Mouse (Mus musculus): ENCODE results near the gene Dapp1. TPM values are rescaled to one million over a fixed set of nuclear protein-coding genes. Genes with fewer than 3 reads are reported as not detected.
"Not testable (repeated sequence)": the region's sequence is repeated elsewhere in the genome, so short reads cannot be mapped to it uniquely, and the experiment has no call there.

The Dapp1 gene
- polyA plus RNA-seq, 1 experiment from 2014 or later: 3.7 TPM

DNA sequence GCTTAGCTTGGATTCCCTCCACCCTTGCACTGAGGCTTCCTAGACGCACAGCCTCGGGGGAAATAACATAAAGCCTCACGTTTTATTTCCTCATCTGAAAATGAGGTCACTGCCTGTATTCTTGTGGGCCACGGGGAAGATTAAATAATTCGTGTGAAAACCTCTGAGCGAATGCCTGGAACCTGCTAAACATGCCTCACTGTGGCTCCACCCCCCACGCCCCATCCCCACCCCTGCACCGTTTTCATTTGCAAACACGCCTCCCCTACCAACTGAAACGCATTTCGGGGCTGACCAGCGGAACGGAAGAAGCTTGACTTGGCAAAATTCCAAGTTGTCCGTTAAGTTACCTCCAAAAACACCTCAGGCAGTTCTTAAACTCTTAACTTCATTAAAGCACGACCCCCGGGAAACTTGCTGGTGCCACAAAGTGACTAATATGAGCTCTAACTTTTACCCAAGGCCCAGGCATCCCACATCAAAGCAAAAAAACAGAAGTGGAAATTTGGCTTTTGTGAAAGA is 25.7 kb downstream of the Dapp1 start:
- Histone ChIP-seq H3K27ac (ENCODE audit: low read depth, low read length) (no peak overlapping the region), H3K27me3 (ENCODE audit: control insufficient read depth, insufficient read depth, low read length) (no peaks in the 10 kb centered on the region), H3K9ac (ENCODE audit: low read depth, low read length) (no peak overlapping the region), H3K4me2 (replicated peaks; ENCODE audit: low read depth, low read length) (no peak overlapping the region), H3K4me1 (replicated peaks; ENCODE audit: control insufficient read depth, insufficient read depth, low read length) (no peaks in the 10 kb centered on the region), H3K36me3 (ENCODE audit: control insufficient read depth, insufficient read depth, low read length) (no peaks in the 10 kb centered on the region), H3K4me3 (ENCODE audit: low read depth, low read length) (no peak overlapping the region), H3K9me3 (ENCODE audit: control insufficient read depth, low read length) (no peaks in the 10 kb centered on the region)
- 26% methylated on average over 16 of the region's 16 CpGs for WGBS
- DNase-seq (ENCODE audit: low spot score) (peak; percentile 13), ATAC-seq (ENCODE audit: low FRiP score) (no peak)

DNA sequence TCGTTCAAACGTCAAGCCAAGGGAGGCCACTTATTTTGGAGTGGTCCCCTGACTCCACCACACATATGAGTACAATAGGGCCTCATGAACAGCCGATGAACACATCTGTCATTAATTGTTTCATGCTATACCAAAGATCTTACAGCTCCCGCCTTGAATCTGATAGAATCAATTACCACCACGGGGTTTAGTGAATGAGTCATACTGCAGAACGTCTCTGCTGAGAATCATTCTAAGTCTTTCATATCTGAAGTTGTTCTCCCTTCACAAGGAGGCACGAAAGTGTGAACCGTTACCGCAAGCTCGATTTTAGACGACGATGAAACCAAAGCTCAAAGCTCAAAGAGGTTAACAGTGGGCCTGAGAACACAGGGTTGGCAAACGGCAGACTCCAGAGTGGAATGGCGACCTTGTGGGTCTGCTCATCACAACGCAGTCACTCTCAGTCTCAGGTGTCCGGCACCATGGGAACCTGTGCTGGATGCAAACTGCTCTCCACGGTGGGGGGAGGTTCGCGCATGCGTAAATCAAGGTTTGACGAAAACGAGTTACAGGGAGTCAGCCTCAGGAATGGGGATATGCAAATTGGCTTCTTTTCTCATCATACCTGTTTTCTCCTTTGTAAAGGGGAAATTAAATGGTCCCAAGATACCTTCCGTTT is 27.0 kb downstream of the Dapp1 start:
- Histone ChIP-seq H3K4me3 (ENCODE audit: low read depth, low read length) (no peak overlapping the region), H3K27me3 (ENCODE audit: control insufficient read depth, insufficient read depth, low read length) (no peaks in the 10 kb centered on the region), H3K4me2 (replicated peaks; ENCODE audit: low read depth, low read length) (no peak overlapping the region), H3K4me1 (replicated peaks; ENCODE audit: control insufficient read depth, insufficient read depth, low read length) (no peaks in the 10 kb centered on the region), H3K9me3 (ENCODE audit: control insufficient read depth, low read length) (no peaks in the 10 kb centered on the region), H3K9ac (ENCODE audit: low read depth, low read length) (no peak overlapping the region), H3K27ac (ENCODE audit: low read depth, low read length) (no peak overlapping the region), H3K36me3 (ENCODE audit: control insufficient read depth, insufficient read depth, low read length) (no peaks in the 10 kb centered on the region)
- ATAC-seq (ENCODE audit: low FRiP score) (no peak), DNase-seq (ENCODE audit: low spot score) (no peak)
- WGBS: 71% methylated on average over 23 of the region's 23 CpGs

DNA sequence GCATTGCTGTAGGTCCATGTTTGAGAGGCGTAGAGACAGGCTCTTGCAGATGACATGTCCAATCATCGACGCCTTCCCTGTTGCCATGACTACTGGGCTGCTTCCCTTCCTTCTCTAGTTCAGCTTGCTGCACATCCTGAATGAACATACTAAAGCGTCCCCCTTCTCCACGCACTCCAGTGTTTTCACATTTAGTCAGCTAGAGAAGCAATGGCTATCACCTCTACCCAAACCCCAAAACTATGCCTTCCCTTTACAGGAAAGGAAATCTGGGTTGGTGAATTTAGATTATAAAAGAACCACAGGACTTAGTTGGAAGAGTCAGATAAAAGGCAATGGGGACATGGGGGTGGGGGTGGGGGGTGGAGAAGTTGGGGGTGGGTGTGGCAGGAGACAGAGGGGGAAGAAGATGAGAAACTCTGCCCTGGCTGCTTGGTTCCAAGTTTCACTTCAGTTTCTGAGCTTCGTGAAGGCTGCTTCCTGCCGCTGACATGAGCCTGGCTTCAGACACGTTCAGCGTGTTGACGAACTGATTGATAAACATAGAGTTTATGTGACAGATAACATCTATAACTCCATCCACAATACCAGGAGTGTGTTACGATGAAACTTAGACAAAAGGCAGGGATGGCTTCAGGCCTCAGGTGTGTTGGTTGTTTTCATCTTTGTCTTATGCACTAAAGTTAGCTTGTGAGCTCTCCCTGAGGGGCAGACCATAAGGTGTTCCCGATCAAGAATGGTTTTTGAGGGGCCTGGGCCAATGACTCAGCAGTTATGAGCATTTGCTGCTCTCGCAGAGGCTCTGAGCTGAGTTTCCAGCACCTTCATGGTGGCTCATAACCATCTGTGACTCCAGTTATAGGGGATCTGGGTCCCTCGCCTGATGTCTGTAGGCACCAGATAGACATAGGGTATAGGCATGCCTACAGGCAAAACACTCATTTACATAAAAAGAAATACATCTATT is 28.1 kb downstream of the Dapp1 start:
- ATAC-seq (ENCODE audit: low FRiP score) (peak; percentile 73), DNase-seq (ENCODE audit: low spot score) (peak; percentile 61)
- H3K9ac ChIP-seq (ENCODE audit: low read depth, low read length): no peak overlapping the region
- no peak overlapping the region for H3K4me2 ChIP-seq (replicated peaks; ENCODE audit: low read depth, low read length)
- no peaks in the 10 kb centered on the region for H3K27me3 ChIP-seq (ENCODE audit: control insufficient read depth, insufficient read depth, low read length)
- no peak overlapping the region for H3K27ac ChIP-seq (ENCODE audit: low read depth, low read length)
- H3K9me3 ChIP-seq (ENCODE audit: control insufficient read depth, low read length): no peaks in the 10 kb centered on the region
- no peaks in the 10 kb centered on the region for H3K4me1 ChIP-seq (replicated peaks; ENCODE audit: control insufficient read depth, insufficient read depth, low read length)
- H3K4me3 ChIP-seq (ENCODE audit: low read depth, low read length): no peak overlapping the region
- 66% methylated on average over 14 of the region's 14 CpGs for WGBS
- H3K36me3 ChIP-seq (ENCODE audit: control insufficient read depth, insufficient read depth, low read length): no peaks in the 10 kb centered on the region

DNA sequence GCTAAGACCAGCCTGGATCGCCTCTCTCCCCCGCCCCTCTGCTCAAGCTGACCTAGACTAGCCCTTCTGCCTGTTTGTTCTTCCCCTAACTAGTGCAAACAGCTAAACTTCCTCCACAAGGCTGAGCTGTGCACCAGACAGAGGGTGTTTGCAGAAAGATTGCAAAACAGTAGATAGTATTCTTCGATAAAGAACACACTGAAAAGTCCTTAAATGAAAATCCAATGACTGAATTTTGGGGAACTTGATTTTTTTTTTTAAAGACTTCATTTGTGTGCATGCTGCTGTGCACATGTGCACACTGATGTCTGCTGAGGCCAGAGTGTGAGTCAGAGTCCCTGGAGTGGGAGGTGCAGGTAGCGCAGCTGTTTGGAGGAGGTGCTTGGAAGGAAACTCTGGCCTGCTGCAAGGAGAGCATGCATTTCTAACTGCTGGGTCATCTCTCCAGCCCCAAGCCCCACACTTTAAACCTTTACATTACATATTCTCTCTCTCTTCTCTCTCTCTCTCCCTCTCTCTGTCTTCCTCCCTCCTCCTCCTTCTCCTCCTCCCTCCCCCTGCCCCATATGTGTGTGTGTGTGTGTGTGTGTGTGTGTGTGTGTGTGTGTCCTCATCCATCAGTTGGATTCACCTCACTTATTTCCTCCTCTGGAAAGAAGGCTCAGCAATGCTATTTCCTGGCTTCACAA is 29.0 kb downstream of the Dapp1 start:
- ATAC-seq (ENCODE audit: low FRiP score) (peak; percentile 43; the same call in 1 of the 2 replicates), DNase-seq (ENCODE audit: low spot score) (no peak)
- no peaks in the 10 kb centered on the region for H3K27me3 ChIP-seq (ENCODE audit: control insufficient read depth, insufficient read depth, low read length)
- 83% methylated on average over 4 of the region's 4 CpGs for WGBS
- H3K9ac ChIP-seq (ENCODE audit: low read depth, low read length): no peak overlapping the region
- H3K27ac ChIP-seq (ENCODE audit: low read depth, low read length): no peak overlapping the region
- no peak overlapping the region for H3K4me2 ChIP-seq (replicated peaks; ENCODE audit: low read depth, low read length)
- no peak overlapping the region for H3K4me3 ChIP-seq (ENCODE audit: low read depth, low read length)
- no peaks in the 10 kb centered on the region for H3K4me1 ChIP-seq (replicated peaks; ENCODE audit: control insufficient read depth, insufficient read depth, low read length)
- H3K36me3 ChIP-seq (ENCODE audit: control insufficient read depth, insufficient read depth, low read length): no peaks in the 10 kb centered on the region
- no peaks in the 10 kb centered on the region for H3K9me3 ChIP-seq (ENCODE audit: control insufficient read depth, low read length)

DNA sequence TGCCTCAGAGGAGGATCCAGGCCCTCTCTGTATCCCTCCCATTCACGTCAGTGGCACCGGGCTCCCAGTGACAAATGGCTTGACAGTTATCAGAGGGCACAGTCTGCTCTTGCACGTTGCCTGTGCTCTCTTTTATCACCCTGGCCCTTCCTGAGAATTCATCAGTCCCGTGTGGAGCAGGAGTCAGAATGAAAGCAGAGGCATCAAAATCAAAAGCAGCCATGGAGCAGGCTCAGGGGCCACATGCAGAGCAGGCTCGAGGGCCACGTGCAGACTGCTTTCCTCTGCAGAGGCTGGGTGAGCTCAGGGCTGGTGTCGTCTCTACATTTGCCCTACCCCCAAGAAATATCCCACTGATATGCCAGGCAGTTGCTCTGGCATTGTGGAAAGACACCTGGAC is 29.5 kb downstream of the Dapp1 start:
- H3K9ac ChIP-seq (ENCODE audit: low read depth, low read length): no peak overlapping the region
- H3K9me3 ChIP-seq (ENCODE audit: control insufficient read depth, low read length): no peaks in the 10 kb centered on the region
- no peak overlapping the region for H3K4me3 ChIP-seq (ENCODE audit: low read depth, low read length)
- WGBS: 31% methylated on average over 7 of the region's 7 CpGs
- no peak overlapping the region for H3K27ac ChIP-seq (ENCODE audit: low read depth, low read length)
- H3K4me2 ChIP-seq (replicated peaks; ENCODE audit: low read depth, low read length): no peak overlapping the region
- H3K36me3 ChIP-seq (ENCODE audit: control insufficient read depth, insufficient read depth, low read length): no peaks in the 10 kb centered on the region
- ATAC-seq (ENCODE audit: low FRiP score) (0 out of 2 replicates have a peak, but pooled peaks have one; percentile 22), DNase-seq (ENCODE audit: low spot score) (no peak)
- no peaks in the 10 kb centered on the region for H3K4me1 ChIP-seq (replicated peaks; ENCODE audit: control insufficient read depth, insufficient read depth, low read length)
- H3K27me3 ChIP-seq (ENCODE audit: control insufficient read depth, insufficient read depth, low read length): no peaks in the 10 kb centered on the region

DNA sequence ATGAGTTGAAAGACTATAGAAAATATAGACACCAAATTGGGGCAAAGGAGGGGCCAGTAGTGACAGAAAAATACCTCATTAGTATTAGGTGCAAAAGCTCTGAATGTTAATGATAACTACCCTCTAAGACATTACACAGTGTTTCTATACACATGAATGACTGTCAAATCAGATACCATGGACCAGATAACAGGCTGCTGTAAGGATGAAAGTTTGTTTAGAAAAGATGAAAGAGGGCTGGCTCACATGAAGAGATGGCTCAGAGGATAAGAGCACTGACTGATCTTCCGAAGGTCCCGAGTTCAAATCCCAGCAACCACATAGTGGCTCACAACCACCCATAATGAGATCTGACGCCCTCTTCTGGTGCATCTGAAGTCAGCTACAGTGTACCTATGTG is 30.0 kb downstream of the Dapp1 start:
- not testable (repeated sequence) for H3K9me3 ChIP-seq (ENCODE audit: control insufficient read depth, low read length); H3K4me2 ChIP-seq (replicated peaks; ENCODE audit: low read depth, low read length); ATAC-seq (ENCODE audit: low FRiP score); DNase-seq (ENCODE audit: low spot score); H3K27ac ChIP-seq (ENCODE audit: low read depth, low read length); H3K9ac ChIP-seq (ENCODE audit: low read depth, low read length); H3K27me3 ChIP-seq (ENCODE audit: control insufficient read depth, insufficient read depth, low read length); H3K4me3 ChIP-seq (ENCODE audit: low read depth, low read length); H3K36me3 ChIP-seq (ENCODE audit: control insufficient read depth, insufficient read depth, low read length); H3K4me1 ChIP-seq (replicated peaks; ENCODE audit: control insufficient read depth, insufficient read depth, low read length)
- 90% methylated on average over 3 of the region's 3 CpGs for WGBS

DNA sequence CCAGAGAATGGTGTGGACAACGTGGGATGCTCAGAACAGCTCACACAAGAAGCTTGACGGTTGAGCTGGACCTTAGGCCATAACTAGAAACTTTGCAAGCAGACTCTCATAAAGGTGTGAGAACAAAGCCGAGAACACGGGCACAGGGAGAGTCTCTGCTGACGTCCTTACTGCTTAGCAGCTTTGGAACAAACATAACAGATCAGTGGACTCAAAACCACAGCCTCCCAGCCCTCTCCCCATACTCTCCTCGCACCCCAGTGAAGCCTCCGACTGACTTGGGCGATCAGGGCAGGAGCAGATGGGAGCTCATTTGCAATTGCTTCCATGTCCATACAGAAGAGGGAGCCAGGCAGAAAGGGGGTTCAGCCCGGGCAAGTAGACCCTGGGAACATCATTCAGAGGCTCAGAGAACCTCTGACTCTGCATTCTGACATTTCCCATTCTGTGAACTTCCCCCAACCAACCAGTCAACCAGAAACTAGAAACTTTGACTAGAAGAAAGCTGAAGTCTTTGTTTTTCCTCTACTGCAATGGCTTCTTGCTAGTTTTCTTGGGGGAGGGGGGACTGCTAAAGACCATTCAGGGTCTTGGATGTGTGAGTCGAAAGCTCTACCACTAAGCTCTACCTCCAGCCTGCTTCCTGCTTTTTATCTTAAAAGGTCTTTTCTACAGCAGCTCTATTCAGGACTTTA is 31.0 kb downstream of the Dapp1 start:
- Histone ChIP-seq H3K36me3 (ENCODE audit: control insufficient read depth, insufficient read depth, low read length) (no peaks in the 10 kb centered on the region), H3K27me3 (ENCODE audit: control insufficient read depth, insufficient read depth, low read length) (no peaks in the 10 kb centered on the region), H3K4me2 (replicated peaks; ENCODE audit: low read depth, low read length) (no peak overlapping the region), H3K9me3 (ENCODE audit: control insufficient read depth, low read length) (no peaks in the 10 kb centered on the region), H3K4me1 (replicated peaks; ENCODE audit: control insufficient read depth, insufficient read depth, low read length) (no peaks in the 10 kb centered on the region), H3K9ac (ENCODE audit: low read depth, low read length) (no peak overlapping the region), H3K27ac (ENCODE audit: low read depth, low read length) (no peak overlapping the region), H3K4me3 (ENCODE audit: low read depth, low read length) (no peak overlapping the region)
- ATAC-seq (ENCODE audit: low FRiP score) (no peak), DNase-seq (ENCODE audit: low spot score) (no peak)
- 84% methylated on average over 10 of the region's 10 CpGs for WGBS

DNA sequence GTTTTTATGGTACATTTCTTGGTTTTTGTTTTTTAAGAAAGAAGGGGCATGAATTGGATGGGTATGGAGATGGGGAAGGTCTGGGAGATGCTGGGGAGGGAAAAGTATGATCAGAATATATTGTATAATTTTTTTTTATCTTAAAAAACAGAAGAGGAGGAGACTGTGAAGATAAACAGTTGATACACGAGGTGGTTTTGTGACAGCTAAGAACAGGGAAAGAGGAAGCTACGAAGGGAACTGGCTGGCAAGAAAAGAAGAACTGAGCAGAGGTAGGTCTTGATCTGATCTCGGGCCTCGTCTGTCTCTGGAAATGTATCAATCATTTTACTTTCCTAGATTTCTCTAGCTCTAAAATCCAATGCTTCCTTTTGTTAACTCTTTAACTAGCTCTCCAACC is 33.8 kb downstream of the Dapp1 start:
- Histone ChIP-seq H3K4me2 (replicated peaks; ENCODE audit: low read depth, low read length) (no peak overlapping the region), H3K36me3 (ENCODE audit: control insufficient read depth, insufficient read depth, low read length) (no peaks in the 10 kb centered on the region), H3K9me3 (ENCODE audit: control insufficient read depth, low read length) (no peaks in the 10 kb centered on the region), H3K4me3 (ENCODE audit: low read depth, low read length) (no peak overlapping the region), H3K4me1 (replicated peaks; ENCODE audit: control insufficient read depth, insufficient read depth, low read length) (no peaks in the 10 kb centered on the region), H3K27ac (ENCODE audit: low read depth, low read length) (no peak overlapping the region), H3K9ac (ENCODE audit: low read depth, low read length) (no peak overlapping the region), H3K27me3 (ENCODE audit: control insufficient read depth, insufficient read depth, low read length) (no peaks in the 10 kb centered on the region)
- ATAC-seq (ENCODE audit: low FRiP score) (no peak), DNase-seq (ENCODE audit: low spot score) (no peak)
- 86% methylated on average over 4 of the region's 4 CpGs for WGBS
